Mouse (Mus musculus): ENCODE results near the gene Slco2a1.

The Slco2a1 gene

DNA sequence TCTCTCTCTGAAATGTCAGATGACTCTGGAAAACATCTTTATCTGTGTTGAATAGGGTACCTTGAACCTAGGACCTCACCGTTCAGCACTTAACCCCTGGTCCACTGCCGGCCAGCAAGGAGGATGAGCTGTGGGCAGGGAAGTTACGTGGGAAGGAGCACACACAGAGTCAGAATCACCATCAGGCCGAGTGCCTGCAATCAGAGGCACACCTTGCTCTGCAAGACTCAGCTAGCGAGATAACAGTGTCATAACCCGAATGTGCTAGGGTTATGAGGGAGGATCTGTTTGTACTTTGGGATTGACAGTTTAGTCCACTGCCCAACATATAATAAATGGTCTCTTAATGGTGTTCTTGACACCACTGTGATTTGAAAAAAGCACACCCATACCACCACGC is 50.2 kb downstream of the Slco2a1 start:
- DNase-seq, result no peak

DNA sequence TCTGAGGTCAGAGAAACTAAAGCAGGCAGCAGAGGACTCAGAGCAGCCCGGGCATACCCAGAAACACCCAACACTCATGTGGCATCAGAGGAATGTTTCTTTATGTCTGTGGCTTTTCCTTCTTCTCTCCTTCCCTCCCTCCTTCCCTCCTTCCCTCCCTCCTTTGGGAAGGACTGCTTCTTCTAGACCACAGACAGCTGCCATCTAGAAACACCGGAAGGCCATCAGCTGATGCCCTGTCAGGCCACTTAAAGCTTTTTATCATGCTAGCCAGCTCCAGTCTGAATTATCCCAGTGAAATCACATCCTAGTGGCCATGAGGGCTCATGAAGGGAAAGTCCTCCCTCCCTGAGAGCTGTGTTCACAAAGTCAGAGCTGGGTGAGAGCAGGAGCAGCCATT is 52.1 kb downstream of the Slco2a1 start:
- DNase-seq, result no peak

DNA sequence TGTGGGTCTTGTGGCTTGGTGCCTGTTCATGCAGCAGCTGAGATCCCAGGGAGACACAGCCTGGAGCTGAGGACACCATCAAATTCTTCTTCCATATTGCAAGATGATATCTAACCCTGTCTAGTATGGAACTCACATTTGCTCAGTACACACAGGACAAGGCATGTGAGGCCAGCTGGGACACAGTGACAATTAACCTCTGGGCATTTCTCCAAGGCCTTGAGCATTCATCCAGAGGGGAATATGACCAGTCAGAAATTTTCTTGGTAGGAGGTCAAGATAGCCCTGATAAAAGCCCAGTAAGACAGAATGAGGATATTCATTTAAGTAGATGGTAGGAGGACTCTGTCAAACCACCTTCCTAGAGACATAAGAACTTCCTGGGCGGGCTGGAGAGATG is 56.9 kb downstream of the Slco2a1 start:
- DNase-seq, result no peak

DNA sequence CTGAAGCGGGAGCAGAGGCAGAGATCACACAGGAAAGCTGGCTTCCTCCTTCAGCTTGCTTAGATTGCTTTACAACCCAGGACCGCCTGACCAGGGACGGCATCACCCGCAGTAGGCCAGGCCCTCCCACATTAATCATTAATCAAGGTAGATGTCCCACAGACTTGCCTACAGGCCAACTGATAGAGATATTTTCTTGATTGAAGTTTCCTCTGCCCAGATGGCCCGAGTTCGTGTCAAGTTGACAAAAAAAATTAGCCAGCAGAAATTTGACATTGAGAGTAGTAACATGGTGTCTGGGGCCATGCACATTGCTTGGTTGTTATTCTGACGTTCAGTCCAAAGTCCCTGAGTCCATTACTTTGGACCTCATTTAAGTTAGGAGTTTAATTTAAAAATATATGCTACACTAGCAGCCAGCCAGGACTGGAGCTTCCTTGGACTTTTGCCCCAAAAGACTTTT is 60.6 kb downstream of the Slco2a1 start:
- DNase-seq, result peak; percentile 54

DNA sequence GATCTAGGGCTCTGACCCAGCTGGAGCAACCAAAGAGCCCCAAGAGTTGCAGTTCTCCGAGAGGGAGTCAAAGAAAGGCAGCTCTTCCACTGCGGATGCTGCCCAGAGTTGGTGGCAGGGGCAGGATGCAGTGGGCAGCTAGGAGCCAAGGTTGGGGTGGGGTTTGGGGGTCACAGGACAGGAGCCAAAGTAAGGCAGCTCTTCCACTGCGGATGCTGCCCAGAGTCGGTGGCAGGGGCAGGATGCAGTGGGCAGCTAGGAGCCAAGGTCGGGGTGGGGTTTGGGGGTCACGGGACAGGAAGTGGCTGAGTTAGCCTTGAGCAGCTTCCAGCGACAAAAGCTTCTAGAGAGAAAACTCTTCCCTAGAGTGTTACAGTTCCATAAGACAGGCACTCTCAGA is 65.3 kb downstream of the Slco2a1 start:
- DNase-seq, result no peak

DNA sequence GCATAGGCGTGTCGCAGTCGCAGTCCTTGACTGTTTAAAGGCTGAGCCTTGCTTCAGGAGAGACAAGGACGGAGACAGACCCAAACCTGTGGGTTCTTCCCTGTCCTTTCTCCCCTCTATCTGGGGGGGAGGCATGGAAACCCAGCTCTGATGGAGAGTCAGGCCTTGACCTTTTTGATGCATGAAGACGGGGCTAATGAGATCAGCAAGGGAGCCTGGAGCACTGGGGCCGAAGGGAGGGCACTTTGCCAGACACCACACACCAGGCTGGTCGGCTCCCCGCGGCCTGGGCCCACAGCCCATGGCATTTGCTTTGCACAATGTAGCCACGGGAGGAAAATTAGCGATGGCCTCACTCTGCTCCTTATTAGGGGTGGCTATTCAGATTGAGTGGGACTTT is 66.5 kb downstream of the Slco2a1 start:
- no peak for DNase-seq

DNA sequence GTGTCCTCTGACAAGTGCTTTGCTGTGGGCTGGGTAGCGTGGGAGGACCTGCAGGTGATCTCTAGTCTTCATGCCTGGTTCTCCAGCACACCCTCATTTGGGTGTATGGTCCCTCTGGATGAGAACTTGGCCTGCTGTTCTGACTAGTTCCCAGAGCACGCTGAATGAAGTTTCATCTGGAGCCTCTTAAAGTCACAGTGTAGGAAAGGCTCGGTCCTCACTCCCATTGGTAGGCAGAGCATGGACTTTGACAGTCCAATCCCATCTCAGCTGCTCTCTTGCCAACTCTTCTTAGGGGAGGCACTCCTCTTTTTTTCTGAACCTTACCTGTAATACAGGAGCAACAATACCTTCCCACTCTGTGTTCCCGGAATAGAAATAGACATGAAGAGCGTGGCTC is 67.7 kb downstream of the Slco2a1 start:
- no peak for DNase-seq

DNA sequence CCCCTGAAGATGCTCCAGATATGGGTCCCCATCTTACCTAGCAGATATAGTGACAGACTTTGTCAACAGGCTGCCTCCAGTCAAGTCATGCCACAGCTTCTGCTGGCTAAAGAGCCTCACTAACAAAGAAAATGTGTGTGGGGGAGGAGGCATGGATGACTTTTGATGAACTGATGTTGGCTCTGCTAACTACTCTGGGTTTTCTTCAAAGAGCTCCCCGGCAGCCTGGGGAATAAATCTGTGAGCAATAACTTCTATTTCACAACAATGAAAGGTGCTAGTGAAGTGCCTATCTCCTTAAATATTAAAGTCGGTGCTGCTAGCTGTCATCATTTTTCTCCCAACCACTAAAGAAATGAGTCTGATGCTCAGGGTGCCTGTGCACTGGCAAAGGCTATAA is 72.0 kb downstream of the Slco2a1 start:
- DNase-seq, result no peak

DNA sequence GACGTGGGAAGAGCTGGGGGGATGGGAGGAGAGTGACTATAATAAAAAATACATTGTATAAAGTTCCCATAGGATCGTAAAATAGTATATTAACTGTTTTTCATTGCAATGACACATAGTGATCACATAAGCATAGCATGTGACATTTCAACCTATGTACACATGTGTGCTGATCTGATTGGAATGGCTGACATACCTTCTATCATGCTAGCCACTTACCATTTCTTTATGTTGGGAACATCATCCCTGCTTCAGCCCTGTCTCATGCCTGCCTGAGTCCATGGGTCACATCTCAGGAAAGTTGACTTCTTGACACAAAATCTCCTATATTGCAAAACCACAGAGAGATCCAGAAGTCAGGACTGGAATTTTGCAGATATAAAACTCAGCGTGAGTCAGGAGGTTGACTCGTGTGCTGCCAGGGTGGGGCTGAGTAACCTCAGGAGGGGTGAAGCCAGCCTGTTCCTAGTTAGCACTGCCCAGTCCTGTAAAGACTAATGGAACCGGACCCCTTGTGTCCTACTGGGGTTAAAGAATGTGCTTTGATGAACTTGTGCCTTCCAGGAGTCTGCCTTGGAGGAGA is 73.0 kb downstream of the Slco2a1 start:
- no peak for DNase-seq

DNA sequence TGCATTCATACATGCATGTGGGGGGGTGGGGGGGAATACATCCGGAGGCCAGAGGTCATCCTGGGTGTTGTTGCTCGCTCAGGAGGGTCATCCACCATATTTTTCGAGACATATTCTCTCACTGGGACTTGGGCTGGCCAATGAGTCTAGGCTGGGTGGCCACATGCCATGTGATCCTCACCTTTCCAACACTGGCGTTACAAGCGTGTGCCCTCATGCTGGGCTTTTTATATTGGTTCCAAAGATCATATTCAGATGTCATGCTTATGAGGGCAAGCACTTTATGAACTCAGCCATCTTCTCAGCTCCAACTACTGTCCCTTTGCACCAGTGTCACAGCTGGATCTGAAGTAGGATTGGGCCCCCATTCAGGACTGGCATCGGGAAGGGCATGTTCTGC is 75.1 kb downstream of the Slco2a1 start:
- no peak for DNase-seq

DNA sequence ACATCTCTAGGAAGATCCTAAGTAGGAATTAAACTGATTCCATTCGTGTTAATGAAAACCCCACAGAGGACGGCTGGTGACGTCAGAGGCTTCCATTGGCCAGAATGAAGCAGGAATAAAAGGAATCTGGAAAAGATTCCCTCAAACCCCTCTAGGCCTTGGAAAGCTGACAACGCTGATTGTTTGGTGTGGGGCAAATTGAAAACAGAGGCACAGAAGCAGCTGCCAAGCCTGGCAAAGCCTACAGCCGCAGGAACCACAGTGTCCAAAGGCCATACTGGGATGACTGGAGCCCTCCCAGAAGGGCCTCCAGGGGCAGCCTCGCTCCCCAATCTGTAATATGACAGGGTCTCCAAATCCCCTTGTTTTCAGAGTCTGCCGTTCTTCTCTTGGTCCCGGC is 78.3 kb downstream of the Slco2a1 start:
- no peak for DNase-seq

DNA sequence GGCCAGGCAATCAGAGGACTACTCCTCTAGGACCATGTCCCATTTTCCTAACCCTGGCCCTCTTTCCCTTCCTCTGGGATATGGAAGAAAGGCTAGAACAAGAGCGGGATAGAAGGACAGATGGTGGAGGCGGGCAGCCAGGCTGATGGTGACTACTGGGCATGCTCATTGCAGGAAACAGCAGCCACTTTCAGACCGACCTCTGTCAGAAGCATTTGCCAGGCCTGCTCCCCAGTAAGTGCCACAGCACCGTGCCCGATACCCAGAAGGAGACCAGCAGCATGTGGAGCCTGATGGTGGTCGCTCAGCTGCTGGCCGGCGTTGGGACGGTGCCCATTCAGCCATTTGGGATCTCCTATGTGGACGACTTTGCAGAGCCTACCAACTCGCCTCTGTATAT is 79.1 kb downstream of the Slco2a1 start:
- no peak for DNase-seq

DNA sequence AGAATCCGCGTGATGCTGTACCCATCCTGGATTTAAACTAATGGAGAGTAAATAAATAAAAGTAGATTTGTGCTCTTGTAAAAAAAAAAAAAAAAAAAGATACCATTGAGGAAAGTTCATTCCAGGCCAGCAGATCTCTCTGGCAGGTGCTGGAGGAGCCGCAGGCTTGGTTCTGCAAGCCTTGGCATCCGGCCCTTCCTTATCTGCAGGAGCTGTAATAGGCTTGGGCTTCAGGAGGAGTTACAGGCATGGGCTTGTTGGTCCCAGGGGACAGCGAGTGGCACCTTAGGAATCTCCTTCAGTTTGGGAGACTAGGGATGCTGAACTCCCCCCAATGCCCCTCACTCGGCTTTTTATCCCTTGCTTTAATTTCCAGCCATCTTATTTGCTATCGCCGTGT is 80.3 kb downstream of the Slco2a1 start:
- no peak for DNase-seq

DNA sequence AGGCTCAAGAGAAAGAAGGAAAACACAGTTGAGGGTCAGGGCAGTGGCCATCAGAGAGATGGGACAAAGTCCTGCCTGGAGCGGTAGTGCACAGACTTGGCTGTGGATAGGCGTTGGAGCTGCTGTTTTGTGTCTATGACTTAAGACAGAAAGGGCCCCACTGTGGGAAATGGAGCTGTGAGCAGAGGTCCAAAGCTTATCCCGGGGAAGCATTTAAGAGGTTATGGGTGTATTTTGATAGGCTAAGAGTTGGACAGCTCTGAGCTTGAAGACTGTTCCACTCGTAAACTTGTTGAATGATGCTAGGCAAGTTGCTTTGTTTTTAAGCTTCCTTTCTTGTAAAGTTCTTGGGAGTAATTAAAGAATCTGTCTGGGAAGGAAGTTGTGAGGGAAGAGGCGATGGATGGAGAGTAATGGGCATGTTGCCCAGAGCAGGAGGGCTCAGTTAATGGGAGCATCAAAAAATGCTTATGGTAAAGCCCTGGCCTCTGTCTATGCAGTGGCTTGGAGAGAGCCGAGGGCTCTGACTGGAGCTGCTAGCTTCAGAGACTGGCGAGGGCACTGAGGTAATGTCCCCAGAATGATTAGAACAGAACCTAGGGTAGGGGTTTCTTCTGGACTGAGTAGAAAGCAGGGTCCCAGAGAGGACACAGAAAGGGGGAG is 83.2 kb downstream of the Slco2a1 start:
- DNase-seq, result no peak

DNA sequence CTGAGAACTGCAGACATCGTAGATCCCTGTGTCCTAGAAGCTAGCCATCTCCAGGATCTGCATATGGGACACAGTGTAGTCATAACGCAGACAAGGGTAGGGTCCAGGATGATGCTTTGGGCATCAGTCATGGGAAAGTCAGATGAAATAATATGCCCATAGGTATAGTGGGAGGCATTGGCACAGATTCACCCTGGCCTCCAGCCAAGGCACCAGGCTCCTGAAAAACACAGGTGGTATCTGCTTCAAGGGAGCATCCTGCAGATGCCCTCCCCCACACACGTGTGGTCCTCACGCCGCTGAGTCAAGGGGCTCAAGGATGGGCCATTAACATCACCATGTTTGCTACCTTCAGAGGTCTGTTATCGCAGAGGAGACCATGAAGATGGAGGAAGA is 83.7 kb downstream of the Slco2a1 start:
- DNase-seq, result no peak

DNA sequence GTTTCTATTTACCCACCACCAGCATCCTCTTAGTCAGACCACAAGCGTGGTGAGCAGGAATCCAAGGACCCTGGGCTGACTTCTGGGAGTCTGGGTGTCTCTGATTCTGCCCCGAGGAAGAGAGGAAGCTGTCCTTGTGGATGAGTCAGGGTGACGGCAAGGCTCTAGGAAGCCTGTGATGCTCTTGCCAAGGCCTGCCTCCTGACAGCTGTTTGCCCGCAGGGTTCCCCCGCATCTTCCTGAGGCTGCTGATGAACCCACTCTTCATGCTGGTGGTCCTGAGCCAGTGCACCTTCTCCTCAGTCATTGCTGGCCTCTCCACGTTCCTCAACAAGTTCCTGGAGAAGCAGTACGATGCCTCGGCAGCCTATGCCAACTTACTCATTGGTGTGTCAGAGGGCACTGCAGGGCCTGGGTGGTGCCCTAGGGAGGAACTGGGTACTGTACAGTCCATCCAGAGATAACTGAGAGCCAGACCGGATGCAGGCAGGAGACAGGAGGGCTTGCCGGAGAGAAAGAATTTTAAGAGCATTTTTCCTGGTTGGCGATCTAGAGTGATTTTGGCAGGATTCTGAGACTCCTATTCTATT is 84.5 kb downstream of the Slco2a1 start:
- DNase-seq, result no peak

DNA sequence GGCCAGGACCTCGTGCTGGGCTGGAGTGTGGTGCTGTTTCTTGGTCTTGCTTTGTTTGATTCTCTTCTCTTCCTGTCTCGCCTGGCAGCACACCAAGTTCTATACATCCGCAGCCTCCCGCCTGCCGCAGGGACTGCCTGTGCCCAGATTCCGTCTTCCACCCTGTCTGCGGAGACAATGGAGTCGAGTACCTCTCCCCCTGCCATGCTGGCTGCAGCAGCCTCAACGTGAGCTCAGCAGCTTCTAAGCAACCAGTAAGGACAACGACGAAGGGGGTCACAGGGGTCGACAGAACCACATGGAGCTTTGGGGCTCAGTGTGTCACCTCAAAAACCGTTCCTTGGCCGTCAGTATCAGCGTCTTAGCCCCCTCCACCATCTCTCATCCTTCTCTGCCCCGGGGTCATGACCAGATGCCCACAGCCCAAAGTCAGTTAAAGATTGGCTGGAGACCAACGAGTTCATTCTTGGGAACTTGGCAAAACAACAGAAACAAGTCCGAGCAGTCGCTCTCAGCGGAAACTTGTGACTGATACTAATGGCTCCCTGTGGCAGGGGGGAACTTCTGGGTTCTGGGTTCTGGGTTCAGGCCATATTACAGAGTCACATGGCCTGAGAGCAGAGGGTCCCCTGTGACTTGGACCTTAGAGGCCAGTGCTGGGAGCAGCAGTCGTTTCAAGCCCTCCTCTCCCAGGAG is 88.5 kb downstream of the Slco2a1 start:
- DNase-seq, result peak; percentile 55

DNA sequence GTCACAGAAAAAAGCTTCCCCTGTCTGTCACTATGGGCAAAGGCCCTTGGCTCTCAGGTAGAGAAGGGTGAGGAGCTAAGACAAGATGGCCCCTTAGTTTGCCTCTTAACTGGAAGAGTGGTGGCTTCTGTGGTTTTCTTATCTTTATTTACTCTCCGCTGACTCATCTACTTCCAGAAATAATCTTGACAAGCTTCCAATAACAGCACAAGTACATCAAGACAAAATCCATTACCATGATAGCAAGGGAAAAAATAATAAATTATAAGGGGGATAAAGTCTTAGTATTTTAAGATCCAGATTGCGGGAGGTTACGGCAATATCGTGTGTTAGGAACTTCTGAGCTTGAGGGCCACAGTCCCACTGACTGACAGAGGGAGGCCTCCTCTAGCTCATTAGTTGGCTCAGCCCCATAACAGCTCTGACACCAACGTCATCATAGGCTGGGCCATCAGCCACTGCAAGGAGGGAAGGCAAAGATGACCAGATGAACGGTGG is 89.7 kb downstream of the Slco2a1 start:
- no peak for DNase-seq

DNA sequence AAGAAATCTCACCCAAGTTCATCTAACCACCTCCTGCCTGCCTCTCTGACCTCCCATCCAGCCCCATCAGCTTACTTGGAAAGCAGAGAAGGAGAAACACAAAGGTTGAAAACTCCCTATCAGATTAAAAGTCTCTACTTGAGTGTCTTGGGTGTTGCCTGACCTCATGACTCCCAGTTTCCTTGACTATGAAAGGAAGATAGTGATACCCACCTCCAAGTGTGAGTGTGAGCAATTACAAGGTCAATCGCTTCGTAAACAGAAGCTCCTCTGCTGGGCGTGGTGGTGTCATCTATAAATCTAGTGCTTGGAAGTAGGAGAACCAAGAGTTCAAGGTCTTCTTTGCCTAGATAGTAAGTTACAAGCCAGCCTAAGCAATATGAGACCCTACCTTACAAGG is 91.7 kb downstream of the Slco2a1 start:
- DNase-seq, result no peak

DNA sequence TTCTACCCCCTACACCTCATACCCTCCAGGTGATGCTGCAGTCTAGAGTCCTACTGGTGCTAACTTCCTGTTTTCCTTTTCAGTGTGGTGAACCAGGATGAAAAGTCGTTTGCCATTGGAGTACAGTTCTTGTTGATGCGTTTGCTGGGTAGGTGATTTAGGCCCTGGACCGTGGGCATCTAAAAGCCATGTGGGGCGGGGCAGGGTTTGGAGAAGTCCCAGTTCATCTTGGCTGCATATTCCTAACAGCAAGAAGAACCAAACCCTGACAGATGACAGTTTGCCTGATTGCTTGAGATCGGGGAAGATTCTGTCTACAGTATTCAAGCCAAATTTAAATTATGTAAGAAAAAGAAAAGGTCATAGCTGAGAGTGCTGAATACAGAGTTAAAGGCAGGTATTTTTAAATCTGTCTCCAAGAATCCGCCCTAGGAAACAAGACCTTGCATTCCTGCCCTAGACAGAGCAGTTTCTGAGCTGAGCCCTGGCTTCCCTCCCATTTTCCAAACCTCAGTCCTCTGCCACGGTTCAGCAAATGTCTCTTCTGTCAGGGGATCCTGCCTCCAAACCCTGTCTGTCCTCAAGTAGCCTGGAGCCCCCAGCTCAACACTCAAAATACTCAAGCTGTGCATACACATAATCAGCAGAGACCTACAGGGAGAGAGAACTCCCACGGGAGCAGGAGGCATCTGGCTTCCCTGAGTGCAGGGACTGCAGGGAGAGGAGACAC is 93.9 kb downstream of the Slco2a1 start:
- no peak for DNase-seq

DNA sequence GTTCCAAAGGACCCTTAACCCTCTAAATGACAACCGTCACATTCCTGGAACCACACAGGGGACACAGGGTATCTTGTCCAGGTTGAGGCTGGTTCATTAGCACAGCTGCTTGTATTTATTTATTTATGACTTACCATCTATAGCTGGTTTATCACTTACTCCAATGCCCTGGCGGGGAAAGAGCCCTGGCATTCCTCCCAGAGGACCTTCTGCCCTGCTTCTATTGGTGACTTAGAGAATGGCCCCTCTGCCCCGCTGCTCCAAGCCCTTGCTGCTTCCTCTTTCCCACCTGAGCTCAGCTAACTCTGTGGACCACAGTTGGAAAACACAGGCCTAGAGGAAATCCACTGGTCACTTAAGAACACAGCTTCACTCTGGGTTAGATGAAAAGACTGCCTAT is 94.9 kb downstream of the Slco2a1 start:
- DNase-seq, result no peak

DNA sequence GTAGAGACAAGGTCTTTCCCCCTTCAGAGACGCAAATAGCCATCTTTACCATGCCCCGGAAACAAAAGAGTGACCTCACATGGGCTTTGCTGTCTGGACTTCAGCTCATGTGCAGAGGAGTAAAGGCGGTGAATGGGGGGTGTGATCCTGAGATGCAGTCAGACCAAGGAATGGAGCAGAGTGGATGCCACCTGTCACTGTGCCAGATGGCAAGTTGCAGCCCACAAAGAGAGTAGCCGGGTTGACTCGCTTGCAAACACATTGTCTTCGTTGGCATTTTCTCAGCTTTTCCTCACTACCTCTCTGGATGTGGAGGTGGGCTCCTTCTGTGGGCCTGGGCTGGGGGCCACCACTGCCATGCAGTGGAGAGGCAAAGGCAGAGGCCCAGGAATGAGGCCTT is 98.2 kb downstream of the Slco2a1 start:
- DNase-seq, result no peak

DNA sequence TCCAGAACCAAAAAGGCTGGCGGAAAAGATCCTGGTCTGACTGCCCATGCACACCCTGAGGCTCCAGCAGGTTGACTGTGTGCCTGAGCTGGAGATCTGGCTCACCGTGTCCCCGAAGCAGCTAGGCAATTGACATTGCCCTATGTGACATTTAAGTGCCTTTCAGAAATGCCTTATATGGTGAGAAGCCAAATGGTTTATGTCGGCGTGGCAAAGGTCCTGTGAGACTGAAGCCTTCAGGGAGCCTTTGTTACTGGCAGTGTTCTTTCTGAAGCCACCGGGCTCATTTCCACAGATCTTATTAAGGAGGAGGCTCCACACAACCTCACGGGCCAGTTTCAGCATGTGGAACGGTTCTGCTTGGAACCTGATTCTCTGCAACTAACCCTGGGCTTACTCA is 98.8 kb downstream of the Slco2a1 start:
- DNase-seq, result peak; percentile 29

All from kidney, adult 18-20 months (tissue).